8 mouse cellular contexts compared by ENCODE assay signal in the genomic region with DNA sequence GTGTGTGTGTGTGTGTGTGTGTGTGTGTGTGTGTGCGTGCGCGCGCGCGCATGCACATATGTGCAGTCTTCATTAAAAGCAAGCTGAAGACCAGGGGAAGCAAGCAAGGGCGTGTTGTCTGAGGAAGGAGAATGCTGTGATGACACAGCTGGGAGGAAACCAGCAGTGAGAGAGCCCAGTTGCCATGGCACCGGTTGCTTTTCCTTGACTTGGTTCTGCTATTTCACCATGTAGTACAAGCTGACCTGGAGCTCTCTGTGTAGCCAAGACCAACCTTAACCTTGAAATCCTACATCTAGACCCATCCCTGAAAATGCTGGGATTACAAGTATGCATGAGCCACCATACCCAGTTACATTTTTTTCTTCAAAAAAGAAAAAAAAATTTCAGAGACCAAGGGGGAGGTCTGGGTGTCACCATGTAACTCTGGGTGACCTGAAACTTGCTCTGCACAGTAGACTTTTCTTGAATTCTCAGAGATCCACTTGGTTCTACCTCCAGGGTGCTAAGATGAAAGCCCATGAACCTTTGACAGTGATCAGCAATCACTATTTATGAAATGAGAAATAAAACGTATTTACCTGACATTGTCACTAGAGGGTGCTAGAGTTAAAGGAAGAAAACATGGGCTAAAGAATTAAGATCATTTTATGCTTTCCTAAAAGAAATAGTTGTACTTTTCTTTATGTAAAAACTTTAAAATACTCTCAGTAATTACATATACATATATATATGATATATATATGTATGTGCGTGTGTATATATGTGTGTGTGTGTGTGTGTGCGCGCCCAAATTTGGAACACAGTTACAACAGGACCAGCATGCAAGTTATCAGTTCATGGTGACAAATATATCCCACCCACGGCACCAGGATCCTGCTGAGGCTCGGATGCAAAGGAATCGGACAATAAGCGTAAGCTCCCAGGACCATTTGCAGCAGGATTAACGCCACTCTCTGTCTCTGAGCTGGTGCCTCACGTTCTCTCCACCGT. TPM values are rescaled to one million over a fixed set of nuclear protein-coding genes. Genes with fewer than 3 reads are reported as not detected.
DNase-seq lines count a peak whose midpoint lies in the region; ATAC-seq and TF ChIP-seq lines count a peak whose summit lies in the region.

No protein-coding gene starts in this region.

- H3K27me3 ChIP-seq in hindbrain, embryonic 11.5 days (ENCODE audit: control insufficient read depth, insufficient read depth, low read length), result no peaks in the 10 kb centered on the region
- no peaks in the 10 kb centered on the region for H3K27me3 ChIP-seq in hindbrain, embryonic 13.5 days

- peak; percentile 30 for DNase-seq in hindbrain, embryonic 11.5 days (ENCODE audit: low spot score)
- peak; percentile 54 for DNase-seq in CD4-positive, CD25-positive, alpha-beta regulatory T cell, adult 2 months (ENCODE audit: low read depth, low spot score)
- DNase-seq in induced T-regulatory cell, adult 2 months (ENCODE audit: low read depth), result peak; percentile 71
- DNase-seq in urinary bladder, postnatal 36 days (ENCODE audit: low spot score in 2 of 2), result no peak
- no peak for DNase-seq in urinary bladder, postnatal 14 days (ENCODE audit: low spot score)

- WGBS in hindbrain, embryonic 11.5 days, result 78% methylated on average over 19 of the region's 19 CpGs
- WGBS in hindbrain, embryonic 13.5 days, result 79% methylated on average over 19 of the region's 19 CpGs
- WGBS in bone marrow, adult 2 months, result 70% methylated on average over 19 of the region's 19 CpGs

- TF ChIP-seq POLR2A in bone marrow, adult 2 months (IDR thresholded peaks at IDR 0.05; ENCODE audit: borderline replicate concordance, control insufficient read depth, low read depth, low read length), result no peak

- H3K4me1 ChIP-seq in hindbrain, embryonic 11.5 days (replicated peaks; ENCODE audit: control insufficient read depth, insufficient read depth, low read length), result no peaks in the 10 kb centered on the region
- no peaks in the 10 kb centered on the region for H3K4me1 ChIP-seq in hindbrain, embryonic 13.5 days (replicated peaks)
- H3K4me1 ChIP-seq in bone marrow, adult 2 months (ENCODE audit: control insufficient read depth, insufficient read depth, low read length), result no peaks in the 10 kb centered on the region; the same call in 1 of the 2 replicates

- H3K36me3 ChIP-seq in hindbrain, embryonic 11.5 days (ENCODE audit: control insufficient read depth, insufficient read depth, low read length), result no peaks in the 10 kb centered on the region
- H3K36me3 ChIP-seq in hindbrain, embryonic 13.5 days, result 0 out of 2 replicates have a peak, but pooled peaks cover 3% of the 10 kb centered on the region

- H3K9me3 ChIP-seq in hindbrain, embryonic 11.5 days (ENCODE audit: control insufficient read depth, low read length), result no peaks in the 10 kb centered on the region
- H3K9me3 ChIP-seq in hindbrain, embryonic 13.5 days, result no peaks in the 10 kb centered on the region

- no peak overlapping the region for H3K4me3 ChIP-seq in hindbrain, embryonic 11.5 days (ENCODE audit: low read depth, low read length)
- no peak overlapping the region for H3K4me3 ChIP-seq in hindbrain, embryonic 13.5 days
- H3K4me3 ChIP-seq in bone marrow, adult 2 months (replicated peaks; ENCODE audit: control insufficient read depth, low read depth, low read length), result no peak overlapping the region

- H3K27ac ChIP-seq in hindbrain, embryonic 11.5 days (ENCODE audit: low read depth, low read length), result no peak overlapping the region
- no peak overlapping the region for H3K27ac ChIP-seq in hindbrain, embryonic 13.5 days
- peak overlapping the region; percentile 58 for H3K27ac ChIP-seq in bone marrow, adult 2 months (ENCODE audit: control insufficient read depth, insufficient read depth, low read depth, low read length, poor library complexity)

- no peak for ATAC-seq in hindbrain, embryonic 11.5 days (ENCODE audit: low FRiP score)
- no peak for ATAC-seq in hindbrain, embryonic 13.5 days (ENCODE audit: low FRiP score)
- ATAC-seq in neutrophil, adult 5-6 weeks (ENCODE audit: extremely low read depth, insufficient number of reproducible peaks, low FRiP score, poor library complexity, severe bottlenecking), result peak; percentile 71; the same call in 1 of the 2 replicates

- H3K4me2 ChIP-seq in hindbrain, embryonic 11.5 days (replicated peaks; ENCODE audit: low read depth, low read length), result no peak overlapping the region
- no peak overlapping the region for H3K4me2 ChIP-seq in hindbrain, embryonic 13.5 days

- H3K9ac ChIP-seq in hindbrain, embryonic 11.5 days (ENCODE audit: low read depth, low read length), result no peak overlapping the region
- no peak overlapping the region for H3K9ac ChIP-seq in hindbrain, embryonic 13.5 days

- TF ChIP-seq CTCF in bone marrow, adult 2 months (IDR thresholded peaks at IDR 0.05; ENCODE audit: control insufficient read depth, insufficient read depth, low read length), result no peak

RNA-seq across cellular contexts. Expression of a gene that starts 21.2 kb away (rescaled TPM):
- 4.4 and 5.0 TPM in 2 replicates for polyA plus RNA-seq in hindbrain, embryonic 11.5 days (2014; fragmentation: Nextera tagmentation; extraction: Ambion mirVana)
- polyA plus RNA-seq in hindbrain, embryonic 13.5 days (2015; fragmentation: Nextera tagmentation; extraction: Ambion mirVana), result 9.6 TPM in 2 replicates
- polyA plus RNA-seq in bone marrow, adult 2 months (2011; ENCODE audit: insufficient read depth, insufficient read length, low replicate concordance, missing spikeins), result not detected in 2 replicates
- 4.0 and 6.3 TPM in 2 replicates for total RNA-seq in neutrophil, adult 5-6 weeks (2017)

RNA-seq across cellular contexts. Expression of a gene that starts 21.3 kb away (rescaled TPM):
- polyA plus RNA-seq in hindbrain, embryonic 11.5 days (2014; fragmentation: Nextera tagmentation; extraction: Ambion mirVana), result 43.6 and 49.8 TPM in 2 replicates
- 41.4 and 43.5 TPM in 2 replicates for polyA plus RNA-seq in hindbrain, embryonic 13.5 days (2015; fragmentation: Nextera tagmentation; extraction: Ambion mirVana)
- 0.95 and 13.4 TPM in 2 replicates for polyA plus RNA-seq in bone marrow, adult 2 months (2011; ENCODE audit: insufficient read depth, insufficient read length, low replicate concordance, missing spikeins)
- total RNA-seq in neutrophil, adult 5-6 weeks (2017), result 9.9 and 11.2 TPM in 2 replicates

Comparison
In these comparisons a context has a peak if more than half of its experiments do, and no peak if none do; other contexts are left out.
1. DNase-seq: peak in hindbrain, embryonic 11.5 days (single experiment), CD4-positive, CD25-positive, alpha-beta regulatory T cell, adult 2 months (single experiment) and induced T-regulatory cell, adult 2 months (single experiment); none in urinary bladder, postnatal 36 days (0 of 2) and urinary bladder, postnatal 14 days (single experiment).